Mouse (Mus musculus) liver, adult 2 months (tissue): ENCODE measurements around the gene Psmd7. TPM values are rescaled to one million over a fixed set of nuclear protein-coding genes. Genes with fewer than 3 reads are reported as not detected.

Experiments
- DNase-seq: peaks from one replicate; pipeline ENCODE4 v3.0.0-alpha.2; 2011; ENCODE audit warnings: low read depth, low spot score; ENCODE audit errors: extremely low read depth
- H3K27ac ChIP-seq: fragments of 200-500 bp; replicated peaks from 2 replicates; pipeline ENCODE4 v1.5.1; 2012; ENCODE audit warnings: low read depth, mild to moderate bottlenecking, control low read depth, inconsistent platforms, low read length; ENCODE audit not compliant: insufficient read depth
- H3K27me3 ChIP-seq: fragments of 200-500 bp; 2 replicates; pipeline ENCODE4 v1.6.1; 2012; ENCODE audit warnings: mild to moderate bottlenecking, moderate library complexity, low read length, inconsistent platforms; ENCODE audit not compliant: control insufficient read depth, insufficient read depth
- H3K36me3 ChIP-seq: fragments of 200-500 bp; 2 replicates; pipeline ENCODE4 v1.6.1; 2012; ENCODE audit warnings: low read length, inconsistent platforms; ENCODE audit not compliant: control insufficient read depth, insufficient read depth
- H3K4me1 ChIP-seq: fragments of 200-500 bp; 2 replicates; pipeline ENCODE4 v1.6.1; 2011; ENCODE audit warnings: low read length; ENCODE audit not compliant: control insufficient read depth, insufficient read depth
- H3K4me3 ChIP-seq: fragments of 200-500 bp; 2 replicates; pipeline ENCODE4 v1.5.1; 2011; ENCODE audit warnings: low read depth, mild to moderate bottlenecking, control low read depth, low read length, moderate library complexity; ENCODE audit not compliant: insufficient read depth
- H3K79me2 ChIP-seq: fragments of 200-500 bp; 2 replicates; pipeline ENCODE4 v1.6.1; 2012; ENCODE audit warnings: inconsistent platforms, mild to moderate bottlenecking, low read length, moderate library complexity; ENCODE audit not compliant: control insufficient read depth, insufficient read depth
- H3K9ac ChIP-seq: fragments of 200-500 bp; 2 replicates; pipeline ENCODE4 v1.6.1; 2012; ENCODE audit warnings: low read depth, mild to moderate bottlenecking, control low read depth, inconsistent platforms, low read length
- CTCF ChIP-seq: fragments of 200-500 bp; IDR thresholded peaks from 2 replicates; pipeline ENCODE4 v1.5.1; 2011; ENCODE audit warnings: low read depth, low read length, control low read depth
- POLR2A ChIP-seq: fragments of 200-500 bp; IDR thresholded peaks from 2 replicates; pipeline ENCODE4 v1.6.1; 2011; ENCODE audit warnings: low read length, control low read depth; ENCODE audit not compliant: insufficient read depth; ENCODE audit errors: extremely low read depth
- WGBS: fragments of 180-500 bp; shearing (Covaris S2); methylation state at CpG from one replicate; pipeline ENCODE4 v1.1.7; 2018; 5-methylcytosine and 5-hydroxymethylcytosine counted together
- polyA plus RNA-seq: library from polyadenylated mRNA; depleted of rRNA; stranded (reverse); fragments of >200 nt; gene quantifications from 2 replicates; pipeline ENCODE4 v1.2.3, GENCODE M21; 2012
- total RNA-seq: library from RNA; depleted of rRNA; stranded (reverse); fragments of >200 nt; gene quantifications from 2 replicates; pipeline ENCODE4 v1.2.3, GENCODE M21; 2014

Psmd7 gene
- total and polyA plus RNA-seq, 2 experiments: 26.6 to 49.9 TPM

GRCm38 (mm10) chr8:107603026-107603425, 14.8 kb upstream of the Psmd7 start:
- Histone ChIP-seq H3K27ac (no peak overlapping the region), H3K79me2 (no peaks in the 10 kb centered on the region), H3K4me1 (no peaks in the 10 kb centered on the region), H3K9ac (no peak overlapping the region), H3K27me3 (0 out of 2 replicates have a peak, but pooled peaks cover 3% of the 10 kb centered on the region), H3K36me3 (no peaks in the 10 kb centered on the region), H3K4me3 (no peak overlapping the region)
- TF ChIP-seq POLR2A: no peak
- TF ChIP-seq CTCF: peak; percentile 69
- 3% methylated on average over 7 of the region's 7 CpGs for WGBS
- DNase-seq: peak; percentile 51

- Histone ChIP-seq H3K4me3 (no peak overlapping the region), H3K27me3 (0 out of 2 replicates have a peak, but pooled peaks cover 3% of the 10 kb centered on the region), H3K4me1 (no peaks in the 10 kb centered on the region), H3K36me3 (no peaks in the 10 kb centered on the region), H3K9ac (no peak overlapping the region), H3K79me2 (no peaks in the 10 kb centered on the region), H3K27ac (no peak overlapping the region)
- TF ChIP-seq POLR2A (no peak), CTCF (no peak)
- 88% methylated on average over 9 of the region's 9 CpGs for WGBS
- DNase-seq: no peak
Measured at GRCm38 (mm10) chr8:107599691-107600090, 11.4 kb upstream of the Psmd7 start.

GRCm38 (mm10) chr8:107597731-107598130, 9.5 kb upstream of the Psmd7 start:
- WGBS: 62% methylated on average over 1 of the region's 1 CpGs
- no peak for DNase-seq
- Histone ChIP-seq H3K4me3 (no peak overlapping the region), H3K36me3 (no peaks in the 10 kb centered on the region), H3K4me1 (no peaks in the 10 kb centered on the region), H3K9ac (no peak overlapping the region), H3K27me3 (0 out of 2 replicates have a peak, but pooled peaks cover 3% of the 10 kb centered on the region), H3K79me2 (no peaks in the 10 kb centered on the region), H3K27ac (no peak overlapping the region)
- TF ChIP-seq CTCF (no peak), POLR2A (no peak)

GRCm38 (mm10) chr8:107594817-107595216, 6.6 kb upstream of the Psmd7 start:
- TF ChIP-seq CTCF: no peak
- TF ChIP-seq POLR2A: no peak
- Histone ChIP-seq H3K79me2 (no peaks in the 10 kb centered on the region), H3K4me3 (no peak overlapping the region), H3K27me3 (no peaks in the 10 kb centered on the region), H3K9ac (no peak overlapping the region), H3K36me3 (no peaks in the 10 kb centered on the region), H3K4me1 (no peaks in the 10 kb centered on the region), H3K27ac (no peak overlapping the region)
- WGBS: 85% methylated on average over 6 of the region's 6 CpGs
- no peak for DNase-seq

- Histone ChIP-seq H3K9ac (no peak overlapping the region), H3K27me3 (no peaks in the 10 kb centered on the region), H3K4me1 (no peaks in the 10 kb centered on the region), H3K27ac (no peak overlapping the region), H3K36me3 (no peaks in the 10 kb centered on the region), H3K4me3 (no peak overlapping the region), H3K79me2 (no peaks in the 10 kb centered on the region)
- 64% methylated on average over 6 of the region's 6 CpGs for WGBS
- DNase-seq: no peak
- TF ChIP-seq CTCF (no peak), POLR2A (no peak)
Measured at GRCm38 (mm10) chr8:107593967-107594729, 5.9 kb upstream of the Psmd7 start.

- Histone ChIP-seq H3K79me2 (peaks cover 5% of the 10 kb centered on the region; the same call in 1 of the 2 replicates), H3K27me3 (no peaks in the 10 kb centered on the region), H3K9ac (peak overlapping the region; percentile 99), H3K4me3 (peak overlapping the region; percentile 98), H3K27ac (peak overlapping the region; percentile 97), H3K4me1 (peaks cover 2% of the 10 kb centered on the region; the same call in 1 of the 2 replicates), H3K36me3 (peaks cover 28% of the 10 kb centered on the region)
- 1% methylated on average over 17 of the region's 17 CpGs for WGBS
- TF ChIP-seq CTCF (no peak), POLR2A (no peak)
- peak; percentile 57 for DNase-seq
Measured at GRCm38 (mm10) chr8:107587429-107587994, 752 bp downstream of the Psmd7 start.
